Mouse (Mus musculus) gastrocnemius, postnatal 36 days (tissue): ENCODE data around the gene Txlng. TPM values are rescaled to one million over a fixed set of nuclear protein-coding genes. Genes with fewer than 3 reads are reported as not detected.
"Not testable (repeated sequence)": the region's sequence is repeated elsewhere in the genome, so short reads cannot be mapped to it uniquely, and the experiment has no call there.

Experiments used
- DNase-seq, 2 experiments: peaks; one replicate each; pipeline ENCODE4 v3.0.0; 2022
- intact Hi-C: fragments of 180-260 bp; cut with DNase I; formaldehyde crosslinking; loops from one replicate; pipeline ENCODE4 v1.15.1; 2025
- long read RNA-seq, 2 experiments: library from polyadenylated mRNA; stranded (forward); transcript quantifications; one replicate each; pipeline ENCODE4 v2.0.0; 2021
- total RNA-seq, 2 experiments: library from RNA; stranded (reverse); gene quantifications; 2 replicates each; pipeline ENCODE4 v1.2.3; 2021

The Txlng gene
- 1 to 10 TPM; 6.4 to 9.4 TPM for total RNA-seq
- long read RNA-seq, experiment 1, partial matches to known transcripts, result 0 of 2 reads
- long read RNA-seq, experiment 1, other reads (novel, unspliced or antisense), result 2 of 2 reads
- long read RNA-seq, experiment 2, partial matches to known transcripts, result 0 of 3 reads
- long read RNA-seq, experiment 2, other reads (novel, unspliced or antisense), result 2 of 3 reads

GRCm38 (mm10) chrX:162829203-162829708 is at the start of gene Txlng:
TSS of gene Txlng (minus strand) at chrX:162829454.
- peak; percentile 86 to 95 for DNase-seq
- intact Hi-C loops, result no loop called here

GRCm38 (mm10) chrX:162878236-162878635 is 49.0 kb upstream of the Txlng start:
- DNase-seq, result no peak
- intact Hi-C loops, result no loop called here

GRCm38 (mm10) chrX:162873761-162874160 is 44.5 kb upstream of the Txlng start:
- intact Hi-C loops, result no loop called here

GRCm38 (mm10) chrX:162871734-162872517 is 42.7 kb upstream of the Txlng start:
- DNase-seq, result no peak
- intact Hi-C loops, result no loop called here

More at GRCm38 (mm10) chrX:162873761-162874160, 44.5 kb upstream of the Txlng start:
- DNase-seq, result no peak

- no peak for DNase-seq
- intact Hi-C loops, result no loop called here
Observed at GRCm38 (mm10) chrX:162868294-162868965, 39.2 kb upstream of the Txlng start.

- intact Hi-C loops, result no loop called here
- no peak for DNase-seq
Observed at GRCm38 (mm10) chrX:162848682-162849081, 19.4 kb upstream of the Txlng start.

GRCm38 (mm10) chrX:162845531-162845930 is 16.3 kb upstream of the Txlng start:
- intact Hi-C loops, result no loop called here
- no peak for DNase-seq

GRCm38 (mm10) chrX:162844447-162845100 is 15.3 kb upstream of the Txlng start:
- intact Hi-C loops, result no loop called here
- no peak for DNase-seq

GRCm38 (mm10) chrX:162832101-162832500 is 2.8 kb upstream of the Txlng start:
- no peak for DNase-seq
- intact Hi-C loops, result no loop called here

GRCm38 (mm10) chrX:162831542-162831941 is 2.3 kb upstream of the Txlng start:
- intact Hi-C loops, result no loop called here
- no peak for DNase-seq

- intact Hi-C loops, result no loop called here
- DNase-seq, result no peak
Observed at GRCm38 (mm10) chrX:162831036-162831435, 1.8 kb upstream of the Txlng start.

GRCm38 (mm10) chrX:162830313-162830712 is 1.1 kb upstream of the Txlng start:
- intact Hi-C loops, DNase-seq: not testable (repeated sequence)

- intact Hi-C loops, result no loop called here
- DNase-seq, result no peak
Observed at GRCm38 (mm10) chrX:162829741-162830140, 487 bp upstream of the Txlng start.

GRCm38 (mm10) chrX:162828783-162829182 is 471 bp downstream of the Txlng start:
- intact Hi-C loops, result no loop called here
- no peak for DNase-seq

- intact Hi-C loops, result no loop called here
Observed at GRCm38 (mm10) chrX:162828016-162828415, 1.2 kb downstream of the Txlng start.

GRCm38 (mm10) chrX:162800371-162800770 is 28.9 kb downstream of the Txlng start:
- no peak for DNase-seq

More at GRCm38 (mm10) chrX:162828016-162828415, 1.2 kb downstream of the Txlng start:
- DNase-seq, result no peak

GRCm38 (mm10) chrX:162791392-162791791 is 37.9 kb downstream of the Txlng start:
- intact Hi-C loops, DNase-seq: not testable (repeated sequence)

More at GRCm38 (mm10) chrX:162800371-162800770, 28.9 kb downstream of the Txlng start:
- intact Hi-C loops, result no loop called here

- no peak for DNase-seq
- intact Hi-C loops, result no loop called here
Observed at GRCm38 (mm10) chrX:162788372-162788771, 40.9 kb downstream of the Txlng start.

GRCm38 (mm10) chrX:162770726-162771125 is 58.5 kb downstream of the Txlng start:
- intact Hi-C loops, result no loop called here

GRCm38 (mm10) chrX:162761716-162762395 is 67.4 kb downstream of the Txlng start:
- intact Hi-C loops, result no loop called here
- DNase-seq, result no peak

More at GRCm38 (mm10) chrX:162770726-162771125, 58.5 kb downstream of the Txlng start:
- DNase-seq, result no peak
